Mouse (Mus musculus) lung, postnatal 0 days (tissue): ENCODE measurements at regions not wholly inside any gene's neighbourhood (a gene's known extent, or its start where the extent isn't known, plus 50 kb on each side); places are given as distances from the start of the nearest gene placed in this dataset.

Experiments
- CTCF ChIP-seq: IDR thresholded peaks from 2 replicates; pipeline ENCODE4 v1.5.1; 2016; ENCODE audit warnings: antibody characterized with exemption, mild to moderate bottlenecking
- EP300 ChIP-seq: IDR thresholded peaks from 2 replicates; pipeline ENCODE4 v1.6.1; 2016; ENCODE audit warnings: antibody characterized with exemption, mild to moderate bottlenecking, control low read depth

DNA sequence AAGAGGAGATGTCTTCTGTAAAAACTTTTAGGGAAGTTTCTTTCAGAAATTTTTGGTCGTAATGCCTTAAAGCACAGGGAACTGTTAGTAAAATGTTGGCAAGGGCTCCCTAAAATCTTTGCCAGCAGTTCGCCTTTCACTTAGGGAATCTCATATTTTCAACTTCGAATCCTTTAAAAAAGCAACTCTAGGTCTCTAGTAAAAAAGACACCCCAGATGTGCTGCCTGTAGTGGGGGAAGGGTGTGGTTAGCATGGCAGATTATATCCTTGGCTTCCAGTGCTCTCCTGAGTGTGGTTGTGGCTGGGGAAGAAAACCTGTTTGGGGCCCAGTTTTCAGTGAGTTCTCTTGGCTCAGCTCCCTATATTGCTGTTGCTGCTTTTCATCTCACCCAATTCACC, 2059.9 kb upstream of the Lrrc6 start:
- TF ChIP-seq CTCF (no peak), EP300 (no peak)
